Mouse (Mus musculus) right cerebral cortex, postnatal 36 days (tissue): Measurements from ENCODE around the gene Rc3h1.
"Not testable (repeated sequence)": the region's sequence is repeated elsewhere in the genome, so short reads cannot be mapped to it uniquely, and the experiment has no call there.

Experiments
- DNase-seq, 2 experiments: peaks; one replicate each; pipeline ENCODE4 v3.0.0; 2022; ENCODE audit warnings: low spot score in 2 of 2, mixed read lengths in 1 of 2

The Rc3h1 gene

GRCm38 (mm10) chr1:160963199-160963598, 57.0 kb downstream of the Rc3h1 start:
- DNase-seq: no peak

- no peak for DNase-seq
These were observed 61.0 kb downstream of the Rc3h1 start for GRCm38 (mm10) chr1:160967268-160967667.

- DNase-seq: no peak
These were observed 62.4 kb downstream of the Rc3h1 start for GRCm38 (mm10) chr1:160968643-160969042.

GRCm38 (mm10) chr1:160978071-160978735, 72.0 kb downstream of the Rc3h1 start, which contains the start of gene Serpinc1:
Serpinc1 (plus strand) TSS chr1:160978585.
- DNase-seq: no peak

- DNase-seq: no peak
These were observed 73.8 kb downstream of the Rc3h1 start for GRCm38 (mm10) chr1:160980021-160980420.

- DNase-seq: no peak
These were observed 74.5 kb downstream of the Rc3h1 start for GRCm38 (mm10) chr1:160980537-160981234.

- no peak for DNase-seq
These were observed 75.1 kb downstream of the Rc3h1 start for GRCm38 (mm10) chr1:160981337-160981736.

GRCm38 (mm10) chr1:160982887-160983286, 76.7 kb downstream of the Rc3h1 start:
- DNase-seq: no peak

GRCm38 (mm10) chr1:160984731-160985130, 78.5 kb downstream of the Rc3h1 start:
- not testable (repeated sequence) for DNase-seq

- no peak for DNase-seq
These were observed 79.3 kb downstream of the Rc3h1 start for GRCm38 (mm10) chr1:160985477-160985876.

- no peak for DNase-seq
These were observed 80.8 kb downstream of the Rc3h1 start for GRCm38 (mm10) chr1:160986881-160987635.

- DNase-seq: no peak
These were observed 83.2 kb downstream of the Rc3h1 start for GRCm38 (mm10) chr1:160989395-160989794.

- no peak for DNase-seq
These were observed 87.6 kb downstream of the Rc3h1 start for GRCm38 (mm10) chr1:160993851-160994250.

- DNase-seq: no peak
These were observed 98.7 kb downstream of the Rc3h1 start for GRCm38 (mm10) chr1:161004942-161005341.

- no peak for DNase-seq
These were observed 99.3 kb downstream of the Rc3h1 start for GRCm38 (mm10) chr1:161005526-161005925.

GRCm38 (mm10) chr1:161006471-161006870, 100.3 kb downstream of the Rc3h1 start:
- no peak for DNase-seq

GRCm38 (mm10) chr1:161008038-161008437, 101.8 kb downstream of the Rc3h1 start:
- no peak for DNase-seq

- no peak for DNase-seq
These were observed 104.2 kb downstream of the Rc3h1 start for GRCm38 (mm10) chr1:161010436-161010835.

GRCm38 (mm10) chr1:161016378-161016777, 110.2 kb downstream of the Rc3h1 start:
- no peak for DNase-seq

- no peak for DNase-seq
These were observed 113.8 kb downstream of the Rc3h1 start for GRCm38 (mm10) chr1:161020051-161020450.
